Mouse (Mus musculus) kidney, postnatal 10 days (tissue): Measurements from ENCODE around the gene Gng13.
A peak's percentile ranks its signal among the peaks of the same experiment; 100 is the strongest.
"Not testable (repeated sequence)": the region's sequence is repeated elsewhere in the genome, so short reads cannot be mapped to it uniquely, and the experiment has no call there.

Source experiments
- DNase-seq: peaks from one replicate; pipeline ENCODE4 v3.0.0; 2021; ENCODE audit warnings: mixed read lengths

Gng13 gene

DNA sequence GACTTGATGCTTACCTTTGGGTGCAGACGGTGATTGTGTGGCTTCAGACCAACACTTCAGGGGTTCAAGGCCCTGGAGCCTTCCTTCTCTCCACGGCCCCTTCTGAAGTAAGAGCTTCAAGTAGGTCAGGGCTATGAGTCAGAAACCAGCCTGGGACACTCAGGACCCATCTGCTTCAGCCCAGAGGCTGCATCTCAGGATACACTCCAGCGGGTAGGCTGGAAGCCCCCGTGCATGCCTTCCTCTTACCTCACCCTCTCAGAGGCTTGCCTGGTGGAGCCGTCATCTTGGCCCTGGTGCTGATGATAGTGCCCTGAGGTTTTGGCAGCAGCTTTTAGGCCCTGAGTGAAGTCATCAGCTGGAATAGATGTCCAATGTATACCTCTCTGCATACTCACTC lies 18.3 kb downstream of the Gng13 start:
- no peak for DNase-seq

DNA sequence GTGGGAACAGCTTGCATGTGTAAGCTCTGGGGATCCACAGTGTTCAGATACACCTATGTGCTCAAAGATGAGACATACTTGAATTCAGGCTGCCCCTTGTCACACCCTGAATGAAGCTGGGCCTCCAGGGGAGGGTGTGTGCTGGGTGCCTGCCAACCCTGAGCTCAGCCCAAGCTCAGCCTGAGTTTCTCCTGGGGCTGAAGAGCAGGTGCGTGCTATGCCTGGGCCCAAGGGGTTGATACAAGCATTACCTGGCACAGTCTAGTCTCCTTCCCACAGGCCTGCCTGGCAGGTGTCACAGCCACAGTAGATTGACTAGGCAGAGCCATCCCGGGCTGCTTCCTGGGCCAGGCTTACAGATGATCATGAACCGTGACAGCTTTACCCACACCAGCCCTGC lies 18.8 kb downstream of the Gng13 start, which contains the start of gene Mslnl:
Mslnl (plus strand) TSS at position 298 of the 400 bp plus-strand sequence.
- DNase-seq: no peak

DNA sequence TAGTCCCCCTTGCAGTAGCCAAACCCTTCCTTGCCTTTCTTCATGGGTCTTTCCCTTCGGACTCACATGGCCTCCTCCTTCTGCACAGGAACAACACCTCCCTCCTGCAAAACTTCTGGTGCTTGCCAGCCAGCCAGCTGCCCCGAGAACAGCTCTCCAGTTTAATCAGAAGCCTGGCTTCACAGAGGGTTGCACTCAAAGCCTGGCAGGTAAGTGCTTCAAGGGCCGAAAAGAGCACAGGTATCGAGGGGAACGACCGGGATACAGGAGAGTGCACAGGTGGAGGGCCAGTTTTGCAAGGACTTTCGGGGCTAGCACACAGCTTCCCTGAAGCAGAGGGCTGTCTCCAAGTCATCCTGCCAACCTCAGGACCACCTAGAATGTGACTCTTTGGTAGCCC lies 21.9 kb downstream of the Gng13 start:
- no peak for DNase-seq

DNA sequence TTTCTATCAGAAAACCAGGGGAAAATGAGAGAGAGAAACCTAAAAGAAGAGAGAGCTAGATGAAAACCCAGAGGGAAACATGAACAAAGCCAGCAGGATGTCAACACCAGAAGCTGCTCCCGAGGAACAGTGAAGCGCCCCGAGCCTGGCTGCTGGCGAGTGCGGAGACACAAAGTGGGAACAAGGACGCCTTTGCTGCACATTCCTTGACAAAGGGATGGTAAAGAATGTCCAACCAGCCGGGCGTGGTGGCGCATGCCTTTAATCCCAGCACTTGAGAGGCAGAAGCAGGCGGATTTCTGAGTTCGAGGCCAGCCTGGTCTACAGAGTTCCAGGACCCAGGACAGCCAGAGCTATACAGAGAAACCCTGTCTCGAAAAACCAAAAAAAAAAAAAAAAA lies 24.5 kb downstream of the Gng13 start:
- DNase-seq: not testable (repeated sequence)

DNA sequence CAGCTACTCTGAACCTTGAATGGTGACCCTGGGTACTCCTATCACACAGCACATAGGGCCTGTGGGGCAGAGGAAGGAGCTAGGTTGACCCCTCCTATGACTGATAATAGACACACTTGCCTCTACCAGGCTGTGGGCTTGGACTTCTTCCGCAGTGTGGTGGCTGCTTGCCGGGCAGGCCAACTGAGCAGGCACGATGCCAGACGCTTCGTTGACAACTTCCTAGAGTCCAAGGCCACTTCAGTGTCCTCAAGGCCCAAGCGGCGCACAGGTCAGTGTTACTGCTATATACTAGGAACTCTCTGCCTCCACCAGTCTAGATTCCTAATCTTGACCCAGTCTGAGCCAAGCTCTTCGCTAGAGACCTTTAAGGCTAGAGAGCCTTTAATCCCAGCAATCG lies 26.9 kb downstream of the Gng13 start:
- DNase-seq: no peak

DNA sequence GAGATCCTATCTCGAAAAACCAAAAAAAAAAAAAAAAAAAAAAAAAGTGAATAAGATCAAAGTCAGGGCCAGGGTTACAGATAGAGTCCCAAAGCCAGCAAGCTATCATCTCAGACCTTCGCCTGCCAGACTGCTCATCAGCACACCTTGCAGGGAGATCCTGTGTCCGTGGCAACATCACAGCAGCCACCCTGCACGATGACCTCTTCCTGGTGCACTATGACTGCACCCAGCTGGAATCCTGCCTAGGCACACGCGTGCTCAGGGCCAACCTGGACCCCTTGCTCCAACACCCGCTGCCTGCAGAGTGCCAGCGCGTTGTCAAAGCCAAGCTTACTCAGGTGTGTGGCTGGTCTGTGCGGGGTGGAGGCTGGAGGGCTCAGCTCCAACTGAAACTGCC lies 27.3 kb downstream of the Gng13 start:
- DNase-seq: no peak

DNA sequence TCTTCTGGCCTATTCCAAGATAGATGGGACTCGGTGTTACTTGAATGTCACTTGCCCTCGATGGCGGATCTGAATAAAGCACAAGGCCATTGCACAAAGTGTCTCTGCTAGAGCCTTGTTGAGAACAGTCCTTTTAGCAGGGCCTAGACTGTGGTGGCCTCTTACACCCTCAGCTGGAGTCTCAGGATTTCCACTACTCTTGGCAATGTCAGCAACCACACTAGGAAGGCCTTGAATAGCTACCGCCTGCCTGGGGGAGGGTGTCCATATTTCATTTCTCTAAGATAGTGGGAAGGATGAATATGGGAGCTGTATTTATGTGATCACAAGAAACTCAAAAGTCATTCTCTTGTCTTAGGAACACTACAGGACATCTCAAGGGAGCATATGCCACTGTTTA lies 31.3 kb downstream of the Gng13 start:
- DNase-seq: no peak

DNA sequence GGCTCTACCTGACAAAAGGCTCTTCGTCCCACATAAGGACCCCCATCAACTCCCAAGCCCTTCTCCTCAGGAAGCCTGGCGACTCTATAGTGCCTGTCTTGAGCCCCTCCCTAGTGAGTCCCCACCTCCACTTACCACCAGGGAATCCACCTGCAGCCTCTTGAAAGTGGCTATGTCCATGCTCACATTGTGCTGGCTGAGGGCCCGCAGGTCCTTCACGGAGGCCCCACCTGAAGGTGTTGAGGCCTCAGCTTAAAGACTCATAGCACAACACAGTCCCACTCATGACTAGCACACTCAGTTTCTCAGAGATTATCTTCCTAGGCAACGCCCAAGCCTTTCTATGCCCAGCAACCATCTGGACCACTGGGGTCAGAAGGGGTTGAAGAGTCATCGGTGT lies 32.3 kb downstream of the Gng13 start:
- DNase-seq: no peak

DNA sequence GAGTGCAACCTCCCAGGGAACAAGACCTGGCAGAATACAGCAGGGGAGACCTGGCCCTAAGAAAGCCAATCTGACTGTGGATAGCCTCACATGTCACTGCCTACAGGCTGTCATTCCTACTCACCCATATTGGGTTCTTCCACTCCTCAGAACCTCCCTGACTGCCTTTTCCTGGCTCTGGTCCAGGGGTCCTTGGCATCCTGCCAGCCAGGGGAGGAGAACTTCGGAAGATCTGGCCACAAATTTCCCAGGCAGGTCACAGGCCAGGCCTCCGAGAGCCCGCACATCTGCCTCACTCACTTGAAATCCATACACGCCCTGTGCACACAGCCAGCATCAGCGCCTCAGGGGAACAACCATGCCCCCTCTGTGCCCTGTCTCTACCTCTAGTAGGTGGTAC lies 34.5 kb downstream of the Gng13 start:
- peak; percentile 79 for DNase-seq

DNA sequence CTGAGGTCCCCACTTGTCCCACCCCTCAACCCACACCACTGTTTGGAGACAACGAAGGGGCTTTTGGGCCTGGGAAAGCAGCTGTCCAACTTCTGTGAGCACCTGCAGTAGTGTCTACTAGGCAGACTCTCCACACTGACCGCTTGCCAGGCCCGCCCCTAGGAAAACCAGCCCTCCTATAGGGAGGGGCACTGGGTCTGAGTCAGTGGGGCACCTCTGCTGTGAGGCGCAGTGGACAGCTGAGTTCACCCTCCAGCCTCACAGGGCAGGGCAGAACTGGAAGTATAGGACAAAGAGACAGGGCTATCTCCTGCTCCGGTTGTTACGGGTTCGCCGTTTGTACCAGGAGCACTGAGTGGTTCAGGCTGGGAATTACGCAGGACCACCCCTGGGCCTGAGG lies 37.3 kb downstream of the Gng13 start, which contains the start of gene Msln:
Msln (minus strand) TSS at position 138 of the 400 bp plus-strand sequence.
- DNase-seq: no peak

DNA sequence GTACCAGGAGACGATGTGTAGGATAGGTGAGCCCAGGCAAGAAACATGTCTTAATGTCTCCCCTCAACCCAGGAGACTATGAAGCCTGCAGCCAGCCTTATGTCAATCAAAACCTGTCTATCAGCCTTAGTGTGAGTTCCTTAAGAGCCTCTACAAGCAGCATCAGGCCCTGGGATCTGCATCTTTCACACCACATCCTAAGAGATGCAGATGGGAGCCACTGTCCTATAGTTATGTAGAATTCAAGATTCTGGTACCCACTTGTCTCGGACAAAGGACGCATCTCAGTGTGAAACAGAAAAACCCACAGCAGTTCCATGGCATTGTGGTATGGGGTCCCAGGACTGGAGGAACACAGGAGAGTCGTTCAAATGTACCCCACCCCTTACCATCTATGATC lies 38.1 kb downstream of the Gng13 start:
- no peak for DNase-seq

DNA sequence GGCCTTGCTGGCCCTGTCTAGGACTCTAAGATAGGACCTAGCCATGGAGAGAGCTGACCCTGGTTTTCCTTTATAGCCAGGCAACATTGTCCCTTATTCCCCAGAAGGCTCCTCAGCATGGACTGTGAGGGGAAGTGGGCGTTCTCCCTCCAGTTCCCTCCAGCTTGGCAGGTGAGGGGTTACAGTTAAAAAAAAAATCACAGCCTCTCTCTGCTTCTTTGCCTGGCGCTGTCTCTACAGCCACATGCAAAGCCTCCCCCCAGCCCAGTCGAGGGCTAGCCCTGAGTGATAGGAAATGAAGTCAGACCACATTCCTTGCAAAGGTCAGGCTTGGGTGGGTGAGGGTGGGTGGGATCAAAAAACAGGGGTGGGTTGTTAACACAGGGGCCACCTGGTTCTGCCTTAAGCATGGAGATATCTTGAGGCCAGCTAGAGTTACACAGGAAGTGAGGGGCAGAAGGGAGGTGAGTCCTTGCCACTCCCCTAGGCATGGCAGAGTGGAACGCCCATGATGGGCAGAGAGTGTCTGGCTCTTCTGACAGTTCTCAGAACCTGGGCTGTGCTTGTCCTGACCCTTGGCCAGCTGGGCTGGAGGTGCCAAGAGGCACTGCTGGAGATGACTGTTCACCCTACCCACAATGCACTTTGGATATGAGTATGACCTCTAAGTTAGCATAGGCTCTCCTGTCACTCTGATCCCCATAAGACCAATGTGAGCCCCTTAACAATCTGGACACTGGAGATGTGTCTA lies 38.8 kb downstream of the Gng13 start:
- DNase-seq: no peak

DNA sequence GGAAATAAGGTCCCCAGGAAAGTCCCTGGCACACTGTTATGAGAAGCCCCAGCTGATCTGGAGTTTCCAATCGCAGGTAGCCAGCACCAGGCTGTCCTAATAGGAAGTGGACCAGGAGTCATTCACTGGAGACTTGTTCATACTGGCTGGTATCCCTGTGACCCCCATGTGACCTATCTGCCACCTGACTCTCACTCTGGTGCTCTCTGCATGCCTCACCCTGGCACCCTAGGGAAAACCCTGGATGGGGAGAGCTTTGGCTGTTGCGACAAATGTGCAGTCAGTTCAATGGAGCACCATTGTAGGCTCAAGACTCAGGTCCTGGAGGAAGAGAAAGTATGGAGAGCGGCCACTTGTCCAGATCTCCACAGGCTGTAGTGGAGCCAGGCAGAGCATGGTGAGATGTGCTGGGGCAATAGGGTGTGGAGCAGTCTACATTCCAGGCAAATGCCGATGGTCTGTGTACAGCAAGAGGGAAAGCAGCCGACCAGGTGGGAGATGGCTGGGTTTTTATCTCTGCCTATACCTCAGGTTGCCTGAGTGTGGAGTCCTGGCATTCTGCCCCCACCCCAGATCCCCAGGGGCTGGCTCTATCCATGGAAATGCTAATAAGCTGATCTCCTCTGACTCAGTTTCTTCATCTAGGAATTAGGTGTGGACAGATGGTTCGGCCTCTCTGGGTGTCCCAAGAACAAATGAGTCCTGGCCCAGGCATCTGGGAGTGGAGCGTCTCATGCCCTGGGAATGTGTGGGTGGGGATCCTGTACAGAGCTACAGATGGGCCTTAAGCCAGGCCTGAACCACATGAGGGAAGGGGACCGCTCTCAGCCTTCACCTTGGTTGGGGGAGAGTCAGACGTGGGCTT lies 39.6 kb downstream of the Gng13 start:
- no peak for DNase-seq

DNA sequence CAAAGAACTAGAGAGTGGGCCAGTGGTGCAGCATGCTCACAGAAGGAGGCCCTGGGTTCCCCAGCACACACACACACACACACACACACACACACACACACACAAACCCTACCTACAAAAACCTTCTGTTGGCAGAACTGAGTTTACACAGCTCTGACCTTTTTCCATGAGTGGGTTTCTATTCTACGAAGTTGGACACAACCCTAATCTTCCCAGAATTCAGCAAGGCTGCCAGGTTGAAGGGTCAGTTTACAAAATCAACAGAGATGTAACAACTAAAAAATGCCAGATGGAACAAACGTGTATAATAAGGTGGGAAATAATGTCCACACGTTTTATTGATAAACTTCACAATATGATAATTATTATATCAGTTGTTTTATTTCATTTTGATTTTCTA lies 40.7 kb downstream of the Gng13 start:
- no peak for DNase-seq

DNA sequence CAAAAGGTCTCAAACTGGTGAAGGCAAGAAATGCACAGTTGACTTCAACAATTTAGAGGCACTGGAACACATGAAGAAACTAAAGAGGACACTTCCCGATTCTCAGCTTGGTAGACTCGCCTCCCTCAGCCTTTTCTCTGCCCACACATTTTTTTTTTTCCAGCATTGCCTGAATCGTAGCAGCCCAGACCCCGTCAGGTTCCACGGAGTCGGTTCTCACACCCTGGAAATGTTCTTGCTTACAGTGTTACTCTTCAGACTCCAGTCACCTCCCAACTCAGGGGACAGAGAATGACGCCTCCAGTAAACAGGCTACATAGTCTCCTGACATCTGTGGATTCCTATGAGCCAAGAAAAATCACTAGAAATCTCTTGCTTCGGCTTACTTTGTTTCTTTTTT lies 43.2 kb downstream of the Gng13 start:
- no peak for DNase-seq

DNA sequence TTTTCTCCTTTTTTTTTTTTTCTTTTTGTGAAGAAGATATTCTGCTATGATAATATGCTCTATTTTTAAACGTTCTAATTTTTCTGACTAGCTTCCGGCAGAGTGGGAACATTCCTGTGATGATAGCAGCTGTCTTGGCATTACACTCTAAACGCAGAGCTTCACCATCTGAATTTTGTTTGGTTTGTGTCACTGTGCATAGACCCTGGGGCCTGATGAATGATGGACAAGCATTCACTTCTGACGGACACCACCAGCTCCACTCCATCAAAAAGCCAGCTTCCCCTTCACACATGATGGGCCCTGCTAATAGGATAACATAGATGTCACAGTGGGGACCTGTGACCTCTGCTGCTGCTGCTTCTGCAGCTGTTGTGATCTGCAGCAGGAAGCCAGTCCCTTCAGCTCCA lies 44.6 kb downstream of the Gng13 start:
- DNase-seq: peak; percentile 57

DNA sequence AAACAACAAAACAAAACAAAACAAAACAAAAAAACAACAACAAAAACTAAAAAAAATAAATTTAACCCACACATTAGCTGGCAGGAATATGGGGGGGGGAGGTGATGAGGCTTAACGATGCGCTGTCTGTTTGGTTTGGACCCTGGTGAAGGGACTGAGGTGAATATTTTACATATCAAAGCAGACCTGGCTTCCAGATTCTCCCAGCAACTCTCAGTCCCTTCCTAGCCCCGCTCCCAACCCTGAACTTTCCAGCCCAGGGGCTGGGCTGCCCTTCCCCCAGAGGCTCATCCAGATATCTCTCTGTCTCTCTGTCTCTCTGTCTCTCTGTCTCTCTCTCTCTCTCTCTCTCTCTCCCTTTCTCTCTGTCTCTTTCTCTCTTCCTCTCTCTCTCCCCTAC lies 45.6 kb downstream of the Gng13 start:
- DNase-seq: no peak

DNA sequence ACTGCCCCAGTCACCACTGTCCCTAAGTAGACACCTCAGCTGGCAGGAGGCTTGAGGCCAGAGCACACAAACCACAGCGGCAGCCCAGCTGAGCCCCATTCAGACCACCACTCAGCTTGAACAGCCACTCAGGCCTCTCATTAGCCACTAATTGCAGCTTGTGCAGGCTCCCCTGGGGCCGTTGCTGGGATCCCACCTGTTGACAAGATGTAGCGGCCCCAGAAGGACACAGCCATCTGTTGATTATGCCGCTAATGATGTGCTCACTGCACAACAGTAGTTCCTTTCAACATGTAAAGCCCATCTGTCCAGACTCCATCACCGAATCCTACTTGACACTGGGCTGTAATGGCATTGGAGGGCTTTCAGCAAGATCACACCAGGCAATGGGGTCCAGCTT lies 48.9 kb downstream of the Gng13 start:
- DNase-seq: no peak
